Mouse (Mus musculus): Measurements from ENCODE around the gene Gm10570.

- TF ChIP-seq GATA1 (IDR thresholded peaks at IDR 0.05; ENCODE audit: borderline replicate concordance, low read length): no peak
- no peak for TF ChIP-seq FLI1 (IDR thresholded peaks at IDR 0.05; ENCODE audit: low read length)
These were observed 1.5 kb downstream of the Gm10570 start for GRCm38 (mm10) chr4:130306796-130307630.

Measured in megakaryocyte, embryonic 14.5 days (primary cell).